ENCODE assay signal across 12 mouse cellular contexts in genomic region chr6:148727871-148728524, GRCm38 (mm10).
DNase-seq lines count a peak whose midpoint lies in the region; ATAC-seq and TF ChIP-seq lines count a peak whose summit lies in the region.
"Had no signal": no experiment of that assay in that cellular context is flagged by ENCODE, and none has a peak within 500 bp of the region (broad histone marks: within the 10 kb centered on the region; RNA-seq: fewer than 3 reads in every experiment).

No protein-coding gene starts in this region.

- peaks cover 3% of the 10 kb centered on the region; the same call in 1 of the 2 replicates for H3K4me1 ChIP-seq in hindbrain, embryonic 13.5 days (replicated peaks)
- H3K4me1 ChIP-seq in hindbrain, embryonic 11.5 days (replicated peaks; ENCODE audit: control insufficient read depth, insufficient read depth, low read length), result no peaks in the 10 kb centered on the region
- H3K4me1 ChIP-seq in midbrain, postnatal 0 days (ENCODE audit: insufficient read depth, low read length), result 0 out of 2 replicates have a peak, but pooled peaks cover 2% of the 10 kb centered on the region
- no peaks in the 10 kb centered on the region for H3K4me1 ChIP-seq in midbrain, embryonic 11.5 days (ENCODE audit: control insufficient read depth, insufficient read depth, low read length)
- H3K4me1 ChIP-seq in neural tube, embryonic 13.5 days (replicated peaks), result peaks cover 21% of the 10 kb centered on the region

- TF ChIP-seq CTCF in midbrain, postnatal 0 days (IDR thresholded peaks at IDR 0.05), result no peak

- H3K36me3 ChIP-seq in hindbrain, embryonic 13.5 days, result no peaks in the 10 kb centered on the region
- no peaks in the 10 kb centered on the region for H3K36me3 ChIP-seq in hindbrain, embryonic 11.5 days (ENCODE audit: control insufficient read depth, insufficient read depth, low read length)
- H3K36me3 ChIP-seq in midbrain, postnatal 0 days (ENCODE audit: insufficient read depth, low read length), result no peaks in the 10 kb centered on the region
- H3K36me3 ChIP-seq in midbrain, embryonic 11.5 days (ENCODE audit: control insufficient read depth, insufficient read depth, low read length), result no peaks in the 10 kb centered on the region
- H3K36me3 ChIP-seq in neural tube, embryonic 13.5 days, result no peaks in the 10 kb centered on the region
- H3K36me3 ChIP-seq: heart, embryonic 13.5 days had no signal

- no peak for DNase-seq in hindbrain, embryonic 11.5 days (ENCODE audit: low spot score)
- peak; percentile 12 for DNase-seq in midbrain, postnatal 0 days (ENCODE audit: low spot score)
- no peak for DNase-seq in midbrain, embryonic 11.5 days (ENCODE audit: low spot score, missing footprints)
- peak; percentile 74 for DNase-seq in adrenal gland, adult 2 months
- DNase-seq in spleen, postnatal 10 days (ENCODE audit: low spot score in 2 of 2), result no peak
- DNase-seq in cerebellum, postnatal 4 days (ENCODE audit: low spot score in 2 of 2), result no peak
- DNase-seq: lung, adult 2 months; right cerebral cortex, postnatal 4 days had no signal

- H3K4me2 ChIP-seq in hindbrain, embryonic 13.5 days, result no peak overlapping the region
- no peak overlapping the region for H3K4me2 ChIP-seq in hindbrain, embryonic 11.5 days (replicated peaks; ENCODE audit: low read depth, low read length)
- no peak overlapping the region for H3K4me2 ChIP-seq in midbrain, postnatal 0 days (ENCODE audit: low read depth, low read length, poor library complexity, severe bottlenecking)
- no peak overlapping the region for H3K4me2 ChIP-seq in midbrain, embryonic 11.5 days
- H3K4me2 ChIP-seq in neural tube, embryonic 13.5 days, result no peak overlapping the region
- H3K4me2 ChIP-seq: heart, embryonic 13.5 days had no signal

- H3K9ac ChIP-seq in hindbrain, embryonic 13.5 days, result no peak overlapping the region
- no peak overlapping the region for H3K9ac ChIP-seq in hindbrain, embryonic 11.5 days (ENCODE audit: low read depth, low read length)
- no peak overlapping the region for H3K9ac ChIP-seq in midbrain, postnatal 0 days (replicated peaks; ENCODE audit: low read length, poor library complexity, severe bottlenecking)
- H3K9ac ChIP-seq in midbrain, embryonic 11.5 days (ENCODE audit: low read length), result no peak overlapping the region
- no peak overlapping the region for H3K9ac ChIP-seq in neural tube, embryonic 13.5 days
- H3K9ac ChIP-seq: heart, embryonic 13.5 days had no signal

- no peak overlapping the region for H3K4me3 ChIP-seq in hindbrain, embryonic 13.5 days
- no peak overlapping the region for H3K4me3 ChIP-seq in hindbrain, embryonic 11.5 days (ENCODE audit: low read depth, low read length)
- no peak overlapping the region for H3K4me3 ChIP-seq in midbrain, postnatal 0 days (ENCODE audit: low read depth, low read length)
- H3K4me3 ChIP-seq in midbrain, embryonic 11.5 days (ENCODE audit: low read depth, low read length), result no peak overlapping the region
- H3K4me3 ChIP-seq in neural tube, embryonic 13.5 days, result no peak overlapping the region
- H3K4me3 ChIP-seq: heart, embryonic 13.5 days had no signal

- H3K27ac ChIP-seq in hindbrain, embryonic 13.5 days, result peak overlapping the region; percentile 8; the same call in 1 of the 2 replicates
- no peak overlapping the region for H3K27ac ChIP-seq in hindbrain, embryonic 11.5 days (ENCODE audit: low read depth, low read length)
- peak overlapping the region; percentile 64 for H3K27ac ChIP-seq in midbrain, postnatal 0 days (ENCODE audit: low read depth, low read length)
- no peak overlapping the region for H3K27ac ChIP-seq in midbrain, embryonic 11.5 days (ENCODE audit: low read depth, low read length)
- peak overlapping the region; percentile 59 for H3K27ac ChIP-seq in neural tube, embryonic 13.5 days (replicated peaks)
- H3K27ac ChIP-seq: heart, embryonic 13.5 days had no signal

- H3K9me3 ChIP-seq in hindbrain, embryonic 13.5 days, result no peaks in the 10 kb centered on the region
- H3K9me3 ChIP-seq in hindbrain, embryonic 11.5 days (ENCODE audit: control insufficient read depth, low read length), result no peaks in the 10 kb centered on the region
- H3K9me3 ChIP-seq in midbrain, postnatal 0 days (ENCODE audit: low read length), result no peaks in the 10 kb centered on the region
- no peaks in the 10 kb centered on the region for H3K9me3 ChIP-seq in midbrain, embryonic 11.5 days (ENCODE audit: control insufficient read depth, low read length)
- H3K9me3 ChIP-seq in neural tube, embryonic 13.5 days, result no peaks in the 10 kb centered on the region
- H3K9me3 ChIP-seq: heart, embryonic 13.5 days had no signal

- ATAC-seq in hindbrain, embryonic 13.5 days (ENCODE audit: low FRiP score), result no peak
- ATAC-seq in hindbrain, embryonic 11.5 days (ENCODE audit: low FRiP score), result no peak
- no peak for ATAC-seq in midbrain, postnatal 0 days (ENCODE audit: low FRiP score)
- no peak for ATAC-seq in midbrain, embryonic 11.5 days (ENCODE audit: low FRiP score)
- ATAC-seq in neural tube, embryonic 13.5 days (ENCODE audit: low read depth), result peak; percentile 89

- WGBS in hindbrain, embryonic 13.5 days, result 58% methylated on average over 6 of the region's 6 CpGs
- 74% methylated on average over 6 of the region's 6 CpGs for WGBS in hindbrain, embryonic 11.5 days
- WGBS in midbrain, postnatal 0 days, result 49% methylated on average over 6 of the region's 6 CpGs
- WGBS in midbrain, embryonic 11.5 days, result 70% methylated on average over 6 of the region's 6 CpGs
- 43% methylated on average over 6 of the region's 6 CpGs for WGBS in neural tube, embryonic 13.5 days

- H3K27me3 ChIP-seq in hindbrain, embryonic 13.5 days, result no peaks in the 10 kb centered on the region
- no peaks in the 10 kb centered on the region for H3K27me3 ChIP-seq in hindbrain, embryonic 11.5 days (ENCODE audit: control insufficient read depth, insufficient read depth, low read length)
- no peaks in the 10 kb centered on the region for H3K27me3 ChIP-seq in midbrain, postnatal 0 days (ENCODE audit: insufficient read depth, low read length)
- no peaks in the 10 kb centered on the region for H3K27me3 ChIP-seq in midbrain, embryonic 11.5 days (ENCODE audit: control insufficient read depth, insufficient read depth, low read length)
- H3K27me3 ChIP-seq in neural tube, embryonic 13.5 days, result no peaks in the 10 kb centered on the region
- H3K27me3 ChIP-seq: CH12.LX; heart, embryonic 13.5 days had no signal

Comparison
In these comparisons a context has a peak if more than half of its experiments do, and no peak if none do; other contexts are left out.
1. H3K27ac ChIP-seq: peak in hindbrain, embryonic 13.5 days (single experiment), midbrain, postnatal 0 days (single experiment) and neural tube, embryonic 13.5 days (single experiment); none in hindbrain, embryonic 11.5 days (single experiment) and midbrain, embryonic 11.5 days (single experiment).
2. DNase-seq: peak in midbrain, postnatal 0 days (single experiment) and adrenal gland, adult 2 months (single experiment); none in hindbrain, embryonic 11.5 days (single experiment), midbrain, embryonic 11.5 days (single experiment), spleen, postnatal 10 days (0 of 2) and cerebellum, postnatal 4 days (0 of 2).